Mouse (Mus musculus): ENCODE measurements around the gene Elobl.
A peak's percentile ranks its signal among the peaks of the same experiment; 100 is the strongest.

Gene Elobl

DNA sequence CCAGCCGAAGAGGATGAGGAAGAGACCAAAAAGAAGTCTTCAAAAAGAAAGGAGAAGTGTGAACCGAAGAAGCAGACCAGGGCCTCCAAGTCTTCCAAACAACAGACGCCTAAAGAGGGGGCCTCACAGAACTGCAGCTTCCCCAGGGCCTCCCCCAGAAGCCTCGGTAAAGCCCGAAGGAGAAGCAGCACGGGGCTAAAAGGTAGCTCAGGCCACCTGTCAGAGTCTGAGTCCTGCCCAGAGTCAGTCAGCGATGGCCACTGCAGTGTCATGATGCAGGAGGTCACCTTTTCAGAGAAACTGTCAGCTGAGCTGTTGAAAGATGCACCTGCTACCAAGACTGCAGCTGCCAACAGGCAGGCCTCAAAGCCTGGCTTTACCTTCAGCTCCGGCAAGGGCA, 14.6 kb upstream of the Elobl start:
- no peak for DNase-seq

- no peak for DNase-seq
Observed at GRCm38 (mm10) chr11:88977188-88977587, 10.5 kb upstream of the Elobl start.

- no peak for DNase-seq
Observed at GRCm38 (mm10) chr11:88976320-88976719, 9.6 kb upstream of the Elobl start.

DNA sequence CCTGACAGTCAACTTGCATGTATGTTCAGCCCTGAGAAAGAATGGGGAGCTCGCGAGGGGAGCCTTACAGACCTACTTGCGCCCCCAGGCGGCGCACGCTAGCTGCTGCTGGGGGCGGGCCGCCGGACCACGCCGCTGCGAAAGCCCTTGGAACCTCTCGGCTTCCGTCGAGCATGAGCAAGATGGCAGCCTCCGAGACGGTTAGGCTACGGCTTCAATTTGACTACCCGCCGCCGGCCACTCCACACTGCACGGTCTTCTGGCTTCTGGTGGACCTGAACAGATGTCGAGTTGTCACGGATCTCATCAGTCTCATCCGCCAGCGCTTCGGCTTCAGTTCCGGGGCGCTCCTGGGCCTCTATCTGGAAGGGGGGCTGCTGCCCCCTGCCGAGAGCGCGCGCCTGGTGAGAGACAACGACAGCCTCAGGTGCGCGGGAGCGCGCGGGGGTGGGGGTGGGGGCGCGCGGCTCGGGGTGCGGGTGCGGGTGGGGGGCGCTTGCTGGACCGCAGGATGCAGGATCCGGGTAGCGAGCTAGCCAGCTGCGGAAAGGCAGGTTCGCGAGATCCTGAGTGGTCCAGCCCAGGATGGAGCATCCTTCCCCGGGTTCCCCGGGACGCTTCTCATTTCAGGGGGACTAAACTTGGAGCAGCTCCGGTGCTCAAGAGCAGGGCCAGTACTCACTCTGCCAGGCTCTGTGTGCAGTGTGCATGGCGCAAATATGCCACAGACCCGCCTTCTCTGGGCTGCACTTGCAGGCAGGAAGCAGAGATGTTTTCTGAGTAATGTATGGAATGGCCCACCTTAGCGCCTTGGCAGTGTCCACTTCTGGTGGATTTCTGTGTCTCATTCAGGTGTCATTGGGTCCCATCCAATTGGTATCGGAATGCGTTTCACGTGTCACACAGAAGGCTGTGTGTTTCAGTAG, 7.3 kb upstream of the Elobl start:
- DNase-seq: peak; percentile 95 to 97

DNA sequence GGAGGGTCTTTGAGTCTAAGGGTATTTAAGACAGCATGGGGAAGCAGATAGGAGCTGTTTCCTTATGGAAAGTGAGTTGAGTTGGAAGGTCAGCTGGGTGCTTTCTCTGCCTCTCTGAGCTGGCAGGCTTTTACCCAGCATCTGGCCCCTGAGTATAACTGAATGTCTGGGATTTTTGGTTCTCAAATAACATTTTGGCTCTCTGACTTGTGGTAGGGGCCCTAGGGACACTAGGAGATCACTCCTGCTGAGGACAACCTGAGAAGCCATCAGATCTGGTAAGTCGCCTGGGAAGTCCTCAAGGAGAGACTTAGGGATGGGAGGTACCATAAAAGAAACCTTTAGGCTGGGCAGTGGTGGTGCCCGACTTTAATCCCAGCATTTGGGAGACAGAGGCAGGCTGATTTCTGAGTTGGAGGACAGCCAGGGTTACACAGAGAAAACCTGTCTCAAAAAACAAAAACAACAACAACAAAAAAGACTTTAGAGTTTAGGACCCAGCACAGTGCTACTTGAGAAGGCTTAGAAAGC, 3.5 kb upstream of the Elobl start, which contains the start of gene Coil:
Gene Coil (plus strand): TSS at position 51 of the 531 bp plus-strand sequence.
- DNase-seq: no peak

GRCm38 (mm10) chr11:88958851-88959250, 7.9 kb downstream of the Elobl start:
- DNase-seq: peak in 1 of 2 experiments; percentile 21

DNA sequence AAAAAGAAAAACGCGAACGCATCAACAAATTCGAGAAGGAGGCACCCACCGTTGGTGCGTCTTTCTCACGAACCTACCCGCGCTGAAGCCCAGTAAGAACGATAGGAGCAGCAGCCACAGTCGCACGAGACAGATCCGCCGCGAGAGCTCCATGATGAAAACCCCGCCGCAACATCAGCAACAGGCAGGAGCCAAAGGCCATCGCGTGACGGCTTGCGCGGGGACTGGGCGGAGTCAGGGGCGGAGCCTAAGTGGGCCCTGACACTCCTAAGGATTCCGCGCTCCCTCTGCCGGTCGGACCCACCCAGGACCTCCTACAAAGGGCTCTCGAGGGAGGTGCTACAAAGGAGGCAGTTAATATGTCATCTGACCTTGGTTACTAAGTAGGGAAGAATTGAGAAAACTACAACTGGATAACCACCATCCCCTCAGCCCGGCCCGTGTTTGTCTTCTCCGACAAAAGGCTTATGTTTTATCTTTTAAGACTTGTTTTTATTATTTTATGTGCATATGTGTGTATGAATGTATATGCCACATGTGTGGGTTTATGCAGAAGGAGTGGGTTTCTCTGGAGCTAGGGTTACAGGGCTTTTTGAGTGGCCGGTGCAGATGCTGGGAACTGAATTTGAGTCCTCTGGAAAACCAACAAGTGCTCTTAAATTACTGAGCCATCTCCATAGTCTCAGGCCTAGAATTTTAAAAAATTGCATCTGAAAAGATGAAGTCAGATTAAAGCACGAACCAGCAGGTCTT, 11.3 kb downstream of the Elobl start, which contains the start of gene Scpep1:
Gene Scpep1 (minus strand): TSS at position 249 of the 753 bp plus-strand sequence.
- DNase-seq: peak; percentile 99

- peak in 1 of 2 experiments; percentile 49 for DNase-seq
Observed at GRCm38 (mm10) chr11:88954803-88955202, 11.9 kb downstream of the Elobl start.

DNA sequence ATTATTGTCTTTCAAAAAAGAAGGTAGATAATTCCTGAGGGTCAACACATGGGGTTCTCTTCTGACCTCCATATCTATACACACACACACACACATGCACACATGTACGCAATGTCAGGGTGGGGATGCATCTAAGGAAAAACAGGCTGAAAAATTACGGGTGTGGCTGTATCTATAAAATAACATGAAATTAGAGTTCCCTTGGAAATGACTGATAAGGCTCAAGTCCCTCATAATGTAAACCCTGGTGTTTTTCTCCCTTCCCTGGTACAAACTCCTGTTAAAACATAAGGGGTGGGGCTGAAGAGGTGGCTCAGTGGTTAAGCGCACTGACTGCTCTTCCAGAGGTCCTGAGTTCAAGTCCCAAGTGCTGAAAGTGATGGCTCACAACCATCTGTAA, 13.1 kb downstream of the Elobl start:
- DNase-seq: no peak

GRCm38 (mm10) chr11:88952117-88952516, 14.6 kb downstream of the Elobl start:
- no peak for DNase-seq

- no peak for DNase-seq
Observed at GRCm38 (mm10) chr11:88951576-88951975, 15.2 kb downstream of the Elobl start.

DNA sequence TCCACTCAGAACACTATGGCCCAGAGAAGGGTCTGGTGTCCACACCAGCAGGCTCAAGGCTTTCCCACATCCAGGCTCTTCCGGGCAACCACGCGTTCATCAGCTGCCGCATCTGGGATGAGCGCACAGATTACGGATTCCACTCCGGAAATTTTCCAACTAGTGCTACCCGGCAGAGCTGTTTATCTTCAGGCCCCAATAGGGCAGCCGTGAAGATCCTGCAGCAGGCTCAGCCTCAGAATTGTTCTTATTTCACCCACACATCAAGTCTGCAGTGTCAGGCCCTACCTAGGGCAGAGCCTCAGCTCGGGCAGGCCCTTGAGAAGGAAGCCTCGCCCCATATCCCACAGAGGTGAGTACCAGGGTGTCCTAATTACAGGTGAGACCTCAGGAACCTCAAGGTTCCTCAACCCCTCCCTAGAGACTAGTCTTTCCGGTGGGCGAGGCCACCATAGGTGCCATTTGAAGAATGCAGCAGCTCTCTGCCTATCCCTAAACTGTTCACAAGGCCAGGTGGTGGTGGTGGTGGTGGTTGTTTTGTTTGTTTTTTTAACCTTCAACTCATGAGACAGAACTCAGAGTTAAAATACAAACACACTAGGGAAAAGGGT, 16.0 kb downstream of the Elobl start:
- no peak for DNase-seq

DNA sequence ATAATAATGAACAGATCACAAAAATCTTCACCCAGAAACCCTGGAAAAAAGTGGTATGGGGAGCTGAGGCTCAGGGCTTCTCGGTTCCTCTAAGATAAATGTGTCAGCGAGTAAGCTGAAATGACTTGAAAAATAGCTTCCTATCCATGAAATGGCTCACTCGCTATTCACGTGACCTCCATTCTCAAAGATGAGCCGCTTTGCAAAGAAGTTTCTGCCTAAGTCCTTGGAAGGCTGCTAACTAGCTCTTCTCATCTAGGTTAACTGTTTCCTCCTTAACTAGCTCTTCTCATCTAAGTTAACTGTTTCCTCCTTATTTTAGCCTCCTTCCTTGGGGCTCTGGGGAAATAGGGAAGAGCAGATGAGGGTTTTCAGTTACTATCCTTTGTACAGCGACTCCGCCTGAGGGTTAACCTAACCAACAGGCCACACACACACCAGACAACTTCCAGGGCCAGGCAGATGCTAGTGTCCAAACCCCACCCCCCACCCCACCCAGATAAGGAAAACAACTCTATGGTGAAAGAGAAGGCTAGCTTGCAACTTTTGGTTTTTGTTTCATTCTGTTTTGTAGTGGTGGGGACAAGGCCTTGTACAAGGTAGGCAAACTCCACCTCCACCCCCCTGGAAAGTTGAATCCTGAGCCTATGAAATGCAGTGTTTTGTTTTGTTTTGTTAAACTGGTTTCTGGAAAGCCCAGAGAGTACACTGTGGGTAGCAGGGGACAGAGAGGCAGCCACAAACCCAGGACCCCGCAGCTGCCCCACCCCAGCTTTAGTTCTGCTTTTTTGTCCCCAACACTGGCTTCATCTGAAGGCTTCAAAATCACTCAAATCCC, 16.7 kb downstream of the Elobl start:
- DNase-seq: no peak

- no peak for DNase-seq
Observed at GRCm38 (mm10) chr11:88948896-88949295, 17.8 kb downstream of the Elobl start.

DNA sequence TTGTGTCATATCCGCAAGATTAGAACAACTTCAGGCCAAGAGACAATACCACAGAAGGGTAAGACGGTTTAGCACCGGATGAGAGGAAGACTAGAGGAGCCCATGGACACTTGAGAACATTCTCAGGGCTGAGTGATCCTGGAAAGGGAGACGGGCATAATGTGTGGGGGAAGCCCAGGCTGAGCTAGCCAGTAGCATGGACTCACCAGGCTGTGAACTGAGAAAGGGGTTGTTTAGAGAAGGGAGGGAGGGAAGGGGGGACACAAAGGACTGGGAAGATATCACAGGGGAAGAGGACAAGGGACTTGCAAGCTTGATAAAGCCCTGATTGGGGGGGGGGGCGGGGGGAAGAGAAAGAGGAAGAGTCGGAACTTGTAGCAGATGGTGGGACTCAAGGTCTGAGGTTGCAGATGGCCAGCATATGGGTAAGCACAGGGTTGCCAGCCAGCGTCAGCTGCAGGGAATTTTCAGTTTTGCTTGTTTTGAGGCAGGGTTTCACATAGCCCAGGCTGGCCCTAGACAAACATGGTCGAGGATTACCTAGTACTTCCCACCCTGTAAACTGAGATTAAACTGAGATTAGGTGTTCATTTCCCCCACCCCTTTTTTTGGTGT, 20.7 kb downstream of the Elobl start:
- no peak for DNase-seq

- DNase-seq: no peak
Observed at GRCm38 (mm10) chr11:88941489-88941888, 25.2 kb downstream of the Elobl start.

DNA sequence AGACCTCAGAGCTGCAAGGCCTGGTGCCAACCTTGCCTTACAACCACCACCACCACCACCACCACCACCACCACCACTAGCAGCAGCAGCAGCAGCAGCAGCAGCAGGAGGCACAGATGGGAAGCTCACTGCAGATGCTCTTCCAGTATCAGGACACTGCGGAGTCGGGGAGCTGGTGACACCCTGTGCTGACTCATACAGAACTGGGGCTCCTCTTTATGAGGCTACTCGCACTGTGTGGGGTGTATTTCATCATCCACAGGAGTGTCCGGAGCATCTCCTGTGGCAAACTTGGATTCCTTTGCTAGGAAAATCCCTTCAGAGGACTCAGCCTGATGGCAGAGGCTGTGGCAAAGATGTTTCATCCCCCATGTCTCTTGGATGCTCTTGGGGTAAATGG, 27.1 kb downstream of the Elobl start:
- no peak for DNase-seq

DNA sequence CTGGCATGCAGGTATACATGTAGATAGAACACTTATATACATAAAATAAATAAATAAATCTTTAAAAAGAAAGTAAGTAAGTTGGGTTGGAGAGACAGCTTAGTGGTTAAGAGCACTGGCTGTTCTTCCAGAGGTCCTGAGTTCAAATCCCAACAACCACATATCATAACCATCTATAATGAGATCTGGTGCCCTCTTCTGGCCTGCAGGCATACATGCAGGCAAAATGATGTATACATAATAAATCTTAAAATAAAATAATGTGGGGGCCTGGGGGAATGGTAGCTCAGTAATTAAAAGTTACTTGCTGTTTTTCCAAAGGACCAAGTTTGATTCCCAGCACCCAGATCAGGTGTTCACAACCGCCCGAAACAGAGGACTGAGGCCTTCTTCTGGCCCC, 28.0 kb downstream of the Elobl start:
- no peak for DNase-seq

DNA sequence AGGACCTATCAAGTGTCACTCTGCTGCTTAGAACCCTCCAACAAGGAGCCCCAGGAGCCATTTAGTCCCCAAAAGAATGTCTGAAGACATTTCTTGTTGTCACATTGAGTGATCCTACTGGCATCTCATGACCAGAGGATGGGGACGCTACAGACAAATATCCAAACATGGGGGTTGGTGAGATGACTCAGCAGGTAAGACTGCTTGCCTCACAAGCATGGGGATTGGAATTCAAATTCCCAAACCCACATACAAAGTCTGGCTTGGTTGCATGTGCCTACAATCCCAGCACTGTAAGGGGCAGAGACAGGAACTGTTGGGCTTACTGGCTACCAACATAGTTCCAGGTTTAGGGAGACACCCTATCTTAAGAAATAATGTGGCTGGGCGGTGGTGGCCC, 28.8 kb downstream of the Elobl start:
- DNase-seq: no peak

DNA sequence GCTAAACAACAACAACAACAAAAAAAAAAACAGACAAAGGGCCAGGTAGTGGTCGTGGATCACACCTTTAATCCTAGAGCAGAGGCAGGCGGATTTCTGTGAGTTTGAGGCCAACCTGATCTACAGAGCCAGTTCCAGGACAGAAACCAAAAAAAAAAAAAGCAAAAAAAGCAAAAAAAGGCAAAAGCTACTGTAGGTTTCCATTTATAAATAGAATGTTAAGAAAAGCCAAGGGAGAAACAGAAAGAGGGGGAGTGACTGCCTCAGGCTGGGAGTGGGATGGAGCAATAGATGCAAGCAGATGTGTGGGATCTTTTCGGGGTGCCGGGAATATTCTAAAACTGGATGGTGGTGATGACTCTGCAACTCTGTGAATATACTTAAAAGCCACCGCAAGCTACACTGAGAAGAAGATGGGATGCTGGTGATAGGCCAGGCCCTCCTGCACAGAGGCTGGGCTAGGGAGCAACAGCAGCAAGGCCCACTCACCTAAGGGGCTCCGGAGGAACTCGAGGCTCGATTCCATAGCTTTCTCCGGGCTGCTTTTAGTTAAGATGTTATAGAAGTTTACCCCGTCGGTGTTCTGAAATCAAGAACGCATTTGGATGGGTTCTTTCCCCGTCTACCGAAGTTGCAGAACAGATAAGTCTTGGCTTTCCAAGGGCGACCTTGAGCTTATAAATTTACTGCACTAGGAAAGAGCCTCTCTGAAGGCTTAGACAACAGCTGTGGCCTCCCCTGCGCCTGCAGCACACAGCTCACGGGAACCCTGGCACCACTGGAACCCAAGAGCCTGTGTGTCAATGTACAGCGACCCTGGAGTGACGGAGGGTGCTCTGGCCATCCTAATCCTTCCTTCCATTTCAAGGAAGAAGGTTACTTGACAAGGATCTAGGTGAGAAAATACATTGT, 32.4 kb downstream of the Elobl start:
- DNase-seq: no peak

DNA sequence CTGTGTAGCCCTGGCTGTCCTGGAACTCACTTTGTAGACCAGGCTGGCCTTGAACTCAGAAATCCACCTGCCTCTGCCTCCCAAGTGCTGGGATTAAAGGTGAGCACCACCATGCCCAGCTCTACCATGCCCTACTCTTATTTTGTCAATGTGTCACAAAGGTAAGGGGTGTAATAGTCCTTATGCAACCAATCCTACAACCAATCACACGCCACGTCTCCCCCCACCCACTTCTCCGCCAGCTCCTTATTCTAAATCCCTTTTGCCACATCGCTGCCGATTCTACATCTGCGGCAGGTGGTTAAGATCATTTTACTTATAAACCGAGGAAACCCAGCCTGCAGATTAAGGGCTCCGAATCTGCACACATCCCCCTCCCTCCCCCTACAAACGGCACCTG, 33.7 kb downstream of the Elobl start:
- no peak for DNase-seq

All from kidney, postnatal 4 days (tissue).